Mouse (Mus musculus) adrenal gland, postnatal 25 days (tissue): ENCODE results near the gene 9530068E07Rik. TPM values are rescaled to one million over a fixed set of nuclear protein-coding genes. Genes with fewer than 3 reads are reported as not detected.

ENCODE experiments used
- DNase-seq: peaks from one replicate; pipeline ENCODE4 v3.0.0; 2021; ENCODE audit warnings: mixed read lengths
- total RNA-seq: library from RNA; stranded (reverse); gene quantifications from 2 replicates; pipeline ENCODE4 v1.2.3, GENCODE M21; 2021

The 9530068E07Rik gene
- total RNA-seq, 1 experiment from 2014 or later, result 166 TPM

GRCm38 (mm10) chr11:52421053-52421778 lies 25.0 kb downstream of the 9530068E07Rik start:
- peak; percentile 58 for DNase-seq

- DNase-seq, result no peak
These were observed 33.2 kb downstream of the 9530068E07Rik start for GRCm38 (mm10) chr11:52429440-52429839.

- peak; percentile 78 for DNase-seq
These were observed 35.4 kb downstream of the 9530068E07Rik start for GRCm38 (mm10) chr11:52431594-52431993.

- DNase-seq, result no peak
These were observed 35.9 kb downstream of the 9530068E07Rik start for GRCm38 (mm10) chr11:52432148-52432547.

- peak; percentile 63 for DNase-seq
These were observed 37.0 kb downstream of the 9530068E07Rik start for GRCm38 (mm10) chr11:52433076-52433796.

GRCm38 (mm10) chr11:52433797-52434195 lies 37.6 kb downstream of the 9530068E07Rik start:
- no peak for DNase-seq

GRCm38 (mm10) chr11:52435466-52435865 lies 39.2 kb downstream of the 9530068E07Rik start:
- peak; percentile 24 for DNase-seq

GRCm38 (mm10) chr11:52437123-52437522 lies 40.9 kb downstream of the 9530068E07Rik start:
- no peak for DNase-seq

- DNase-seq, result no peak
These were observed 44.9 kb downstream of the 9530068E07Rik start for GRCm38 (mm10) chr11:52441096-52441495.

- peak; percentile 81 for DNase-seq
These were observed 51.0 kb downstream of the 9530068E07Rik start for GRCm38 (mm10) chr11:52447242-52447641.

- DNase-seq, result no peak
These were observed 52.8 kb downstream of the 9530068E07Rik start for GRCm38 (mm10) chr11:52449004-52449403.

- DNase-seq, result no peak
These were observed 62.1 kb downstream of the 9530068E07Rik start for GRCm38 (mm10) chr11:52458281-52458680.

Other genes with a start within 250 kb of the 9530068E07Rik start
- gene Olfr1371, start 182.4 kb upstream of the 9530068E07Rik start, total RNA-seq, result not detected in 2 replicates
- 448 and 476 TPM in 2 replicates for gene Skp1a, start 164.4 kb upstream of the 9530068E07Rik start, total RNA-seq
- gene Tcf7, start 113.4 kb upstream of the 9530068E07Rik start, total RNA-seq, result 38.8 and 41.3 TPM in 2 replicates
- 410 and 432 TPM in 2 replicates for gene Vdac1, start 35.6 kb upstream of the 9530068E07Rik start, total RNA-seq